Mouse (Mus musculus) embryonic fibroblast, embryonic 13.5 days (primary cell): ENCODE results near the gene Clta.

Source experiments
- CTCF ChIP-seq: IDR thresholded peaks from 2 replicates; pipeline ENCODE4 v1.5.1; 2011; ENCODE audit warnings: mild to moderate bottlenecking, control low read depth, low read length, moderate library complexity, borderline replicate concordance; ENCODE audit not compliant: insufficient read depth
- POLR2A ChIP-seq: IDR thresholded peaks from 2 replicates; pipeline ENCODE4 v1.6.1; 2011; ENCODE audit warnings: low read depth, mild to moderate bottlenecking, control low read depth, low read length, moderate library complexity

GRCm38 (mm10) chr4:44010176-44010575 is 5.9 kb downstream of the Clta start:
- TF ChIP-seq POLR2A = no peak
- no peak for TF ChIP-seq CTCF
